Mouse (Mus musculus) cerebellum, adult (tissue): ENCODE measurements at regions not wholly inside any gene's neighbourhood (a gene's known extent, or its start where the extent isn't known, plus 50 kb on each side); places are given as distances from the start of the nearest gene placed in this dataset.

Experiments used
- ATAC-seq: cut with Nextera tagmentation; 2 replicates; pipeline ENCODE4 v1.9.2; 2017; ENCODE audit warnings: mild to moderate bottlenecking, moderate library complexity, mixed read lengths; ENCODE audit not compliant: insufficient number of reproducible peaks, low FRiP score, low TSS enrichment

DNA sequence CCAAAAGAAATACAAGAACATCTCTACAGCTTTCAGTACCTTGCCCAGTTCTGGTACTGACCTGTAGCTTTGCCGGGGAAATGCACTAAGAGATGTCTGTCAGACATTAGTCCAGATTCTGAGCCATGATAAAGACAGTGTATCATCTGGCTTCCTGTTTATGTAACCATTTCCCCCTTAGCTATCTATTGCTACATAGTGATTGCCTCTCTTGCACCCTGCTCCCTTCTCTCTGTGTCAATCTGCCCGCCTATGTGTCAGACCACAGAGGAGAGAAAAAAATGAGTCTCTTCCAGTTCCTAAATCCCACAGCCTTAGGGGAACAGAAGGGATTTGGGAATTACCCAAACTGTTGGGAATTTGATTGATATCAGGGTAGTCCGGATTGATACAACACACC is 52.2 kb upstream of the Pthlh start:
- no peak for ATAC-seq

DNA sequence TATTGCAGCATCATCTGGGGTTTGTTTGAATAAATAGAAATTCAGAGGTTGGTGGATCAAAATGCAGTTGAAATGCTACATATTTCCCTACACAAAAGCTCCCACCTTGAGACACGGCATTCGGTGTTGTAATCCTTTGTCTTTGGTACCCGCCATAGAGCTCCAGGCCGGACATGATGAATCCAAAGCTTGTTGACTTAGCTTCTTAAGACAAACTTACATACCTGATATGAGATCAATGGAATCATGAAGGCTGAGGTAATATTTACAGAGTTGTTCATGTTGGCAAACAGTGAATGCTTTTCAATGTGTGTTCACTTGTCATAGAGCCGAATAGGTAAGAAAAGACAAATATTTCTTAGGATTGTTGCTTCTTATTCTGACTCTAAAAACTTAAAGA is 51.2 kb upstream of the Pthlh start:
- ATAC-seq, result no peak
